Mouse (Mus musculus) liver, embryonic 11.5 days (tissue): ENCODE measurements at regions not wholly inside any gene's neighbourhood (a gene's known extent, or its start where the extent isn't known, plus 50 kb on each side); places are given as distances from the start of the nearest gene placed in this dataset.

Source experiments
- ATAC-seq: fragments of 200-750 bp; cut with Nextera tagmentation; replicated peaks from 2 replicates; pipeline ENCODE4 v1.8.0; 2017; ENCODE audit warnings: moderate number of reproducible peaks, mild to moderate bottlenecking, moderate TSS enrichment, moderate library complexity; ENCODE audit not compliant: low FRiP score
- DNase-seq: peaks from one replicate; pipeline ENCODE4 v3.0.0-alpha.2; 2017; ENCODE audit warnings: low spot score
- H3K27ac ChIP-seq: fragments of 300-500 bp; sonication (generic); 2 replicates; pipeline ENCODE4 v1.5.1; 2014; ENCODE audit warnings: mild to moderate bottlenecking, low read depth, low read length, control low read depth
- H3K27me3 ChIP-seq: fragments of 300-500 bp; sonication (generic); replicated peaks from 2 replicates; pipeline ENCODE4 v1.6.1; 2014; ENCODE audit warnings: low read length, mixed read lengths; ENCODE audit not compliant: control insufficient read depth, insufficient read depth
- H3K36me3 ChIP-seq: fragments of 300-500 bp; sonication (generic); 2 replicates; pipeline ENCODE4 v1.6.1; 2014; ENCODE audit warnings: mild to moderate bottlenecking, low read length, moderate library complexity, mixed read lengths; ENCODE audit not compliant: control insufficient read depth, insufficient read depth
- H3K4me1 ChIP-seq: fragments of 300-500 bp; sonication (generic); replicated peaks from 2 replicates; pipeline ENCODE4 v1.6.1; 2014; ENCODE audit warnings: low read length, mixed read lengths; ENCODE audit not compliant: control insufficient read depth, insufficient read depth
- H3K4me2 ChIP-seq: fragments of 300-500 bp; sonication (generic); 2 replicates; pipeline ENCODE4 v1.6.1; 2014; ENCODE audit warnings: mild to moderate bottlenecking, control low read depth, moderate library complexity
- H3K4me3 ChIP-seq: fragments of 300-500 bp; sonication (generic); 2 replicates; pipeline ENCODE4 v1.5.1; 2014; ENCODE audit warnings: low read depth, low read length, control low read depth
- H3K9ac ChIP-seq: fragments of 300-500 bp; sonication (generic); 2 replicates; pipeline ENCODE4 v1.6.1; 2014; ENCODE audit warnings: low read depth, low read length, control low read depth
- H3K9me3 ChIP-seq: fragments of 300-500 bp; sonication (generic); 2 replicates; pipeline ENCODE4 v1.6.1; 2016; ENCODE audit warnings: low read length, inconsistent platforms, mixed read lengths; ENCODE audit not compliant: control insufficient read depth
- WGBS: fragments of 180-500 bp; shearing (Covaris S2); extraction: QIAGEN DNeasy Blood & Tissue Kit; methylation state at CpG from one replicate; pipeline ENCODE4 v1.1.7; 2014; 5-methylcytosine and 5-hydroxymethylcytosine counted together

DNA sequence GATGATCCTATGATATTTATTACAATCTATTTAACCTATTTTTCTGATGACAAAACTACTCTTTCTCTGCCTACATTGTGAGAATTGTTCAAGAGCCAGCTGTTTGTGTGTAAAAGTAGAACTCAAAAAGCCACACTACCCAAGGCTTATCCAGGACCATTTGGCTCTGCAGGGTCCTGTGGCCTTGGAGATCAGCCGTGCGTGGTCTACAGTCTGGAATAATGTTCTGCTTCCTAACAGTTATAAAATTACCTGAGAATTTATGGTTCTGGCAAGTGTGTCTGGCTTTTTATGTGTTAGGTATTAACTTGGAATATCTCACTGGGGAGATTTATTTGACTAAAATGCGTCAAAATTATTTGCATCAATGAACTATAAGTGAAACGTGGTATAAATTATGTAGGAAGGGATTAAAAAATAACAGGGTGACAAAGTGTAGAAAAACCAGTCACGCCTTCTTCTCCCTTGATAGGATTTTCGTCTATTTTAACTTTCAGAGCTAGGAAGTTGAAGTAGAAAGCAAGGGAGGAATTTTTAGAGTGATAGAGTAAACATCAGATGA lies 1789.0 kb upstream of the Gm7489 start:
- Histone ChIP-seq H3K4me2 (no peak overlapping the region), H3K27me3 (no peaks in the 10 kb centered on the region), H3K27ac (no peak overlapping the region), H3K4me1 (no peaks in the 10 kb centered on the region), H3K4me3 (no peak overlapping the region), H3K9ac (no peak overlapping the region), H3K36me3 (no peaks in the 10 kb centered on the region), H3K9me3 (no peaks in the 10 kb centered on the region)
- 77% methylated on average over 6 of the region's 6 CpGs for WGBS
- DNase-seq (no peak), ATAC-seq (no peak)

DNA sequence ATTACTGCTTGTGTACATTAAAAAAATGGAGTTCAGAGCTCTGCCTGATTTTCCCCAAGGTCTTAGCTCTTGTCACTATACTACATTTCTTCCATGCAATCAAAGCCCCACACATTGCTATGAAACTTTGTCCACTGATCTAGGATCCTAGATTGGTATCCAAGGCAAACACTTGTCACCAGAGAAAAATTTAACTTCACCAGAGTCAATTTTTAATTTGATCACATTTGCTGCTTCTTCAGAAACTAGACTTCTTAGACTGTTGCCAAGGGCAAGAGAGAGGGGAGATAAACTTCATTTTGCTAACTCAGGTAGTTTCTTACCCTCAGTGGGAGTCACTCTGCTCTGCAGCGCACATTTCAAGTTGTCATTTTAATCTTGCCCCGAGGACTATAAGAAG lies 1775.9 kb upstream of the Gm7489 start:
- Histone ChIP-seq H3K4me3 (no peak overlapping the region), H3K9ac (no peak overlapping the region), H3K27me3 (no peaks in the 10 kb centered on the region), H3K9me3 (no peaks in the 10 kb centered on the region), H3K36me3 (no peaks in the 10 kb centered on the region), H3K4me2 (no peak overlapping the region), H3K4me1 (no peaks in the 10 kb centered on the region), H3K27ac (no peak overlapping the region)
- WGBS, result 90% methylated on average over 2 of the region's 2 CpGs
- ATAC-seq (no peak), DNase-seq (no peak)

DNA sequence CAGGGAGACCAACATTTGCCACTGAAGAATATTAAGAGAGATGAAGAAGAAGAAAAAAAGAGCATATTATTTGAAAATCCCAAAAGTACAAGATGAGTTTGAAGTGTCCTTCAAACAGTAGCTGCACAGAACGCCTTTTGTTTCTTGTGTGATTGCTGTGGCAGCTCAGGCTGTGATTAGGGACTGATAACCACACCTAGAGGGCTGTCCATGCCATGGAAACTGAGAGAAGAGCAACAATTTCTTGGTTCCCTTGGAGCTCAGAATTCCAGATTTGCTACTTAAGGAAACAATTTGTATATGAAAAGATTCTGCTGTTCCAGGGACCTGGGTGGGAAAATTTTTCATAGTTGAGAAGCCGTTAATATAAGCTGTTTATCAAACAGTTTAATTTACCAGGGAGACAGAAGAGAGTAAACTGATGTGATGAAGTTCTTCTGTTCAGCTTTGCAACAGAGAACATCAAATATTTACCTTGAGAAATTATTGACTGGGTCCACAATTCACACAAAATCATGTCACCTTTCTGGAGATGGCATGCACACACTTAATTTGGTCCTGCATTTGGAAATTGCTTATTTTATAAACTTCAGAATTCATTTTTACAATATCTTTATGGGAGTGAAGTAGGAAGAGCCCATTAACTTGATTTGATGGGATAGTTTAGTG lies 1770.2 kb upstream of the Gm7489 start:
- Histone ChIP-seq H3K27ac (no peak overlapping the region), H3K9me3 (no peaks in the 10 kb centered on the region), H3K36me3 (no peaks in the 10 kb centered on the region), H3K4me1 (no peaks in the 10 kb centered on the region), H3K9ac (no peak overlapping the region), H3K4me2 (no peak overlapping the region), H3K27me3 (no peaks in the 10 kb centered on the region), H3K4me3 (no peak overlapping the region)
- 62% methylated on average over 2 of the region's 2 CpGs for WGBS
- no peak for DNase-seq
- ATAC-seq, result no peak

DNA sequence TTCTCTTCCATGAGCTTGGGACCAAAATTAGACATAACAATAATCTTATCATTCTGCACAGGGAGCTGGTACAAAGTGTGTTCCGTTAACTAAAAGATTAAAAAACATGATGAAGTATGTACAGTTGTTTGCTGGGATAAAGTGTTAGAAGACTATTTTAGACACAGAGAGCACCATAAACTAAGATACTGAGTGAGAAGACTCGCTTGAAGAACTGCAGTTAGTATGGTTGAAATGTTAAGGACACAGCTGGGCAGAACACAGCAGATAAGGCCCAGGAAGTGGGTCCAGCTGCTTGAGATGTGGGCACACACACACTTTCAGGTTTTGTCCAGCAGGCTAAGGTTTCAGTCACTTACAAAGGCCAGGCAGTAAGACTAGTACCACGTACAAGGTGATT lies 1748.0 kb upstream of the Gm7489 start:
- no peaks in the 10 kb centered on the region for H3K4me1 ChIP-seq
- DNase-seq (no peak), ATAC-seq (no peak)
- no peak overlapping the region for H3K9ac ChIP-seq
- H3K9me3 ChIP-seq, result no peaks in the 10 kb centered on the region
- H3K27ac ChIP-seq, result no peak overlapping the region
- H3K27me3 ChIP-seq, result no peaks in the 10 kb centered on the region
- H3K4me3 ChIP-seq, result no peak overlapping the region
- no peak overlapping the region for H3K4me2 ChIP-seq
- WGBS, result 54% methylated on average over 3 of the region's 3 CpGs
- H3K36me3 ChIP-seq, result no peaks in the 10 kb centered on the region

DNA sequence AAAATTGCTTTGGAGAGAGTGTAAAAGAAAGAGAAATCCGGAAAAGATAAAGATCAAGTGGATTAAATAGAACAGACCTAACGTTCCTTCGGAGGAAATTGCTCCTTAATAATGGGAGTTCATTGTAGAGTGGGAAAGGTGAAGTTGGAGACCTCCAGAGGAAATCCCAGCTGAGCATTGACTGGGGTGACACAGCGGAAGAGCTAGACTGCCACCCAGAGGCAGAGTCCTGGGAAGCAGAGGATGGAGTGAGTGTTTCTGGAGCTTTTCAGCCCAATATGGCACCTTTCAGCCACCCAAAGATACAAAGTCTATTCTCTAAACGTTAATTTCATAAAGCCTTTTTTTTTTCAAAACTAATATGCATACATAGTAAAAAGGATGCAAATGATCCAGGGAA lies 1731.3 kb upstream of the Gm7489 start:
- Histone ChIP-seq H3K27ac (no peak overlapping the region), H3K4me3 (no peak overlapping the region), H3K4me2 (no peak overlapping the region), H3K4me1 (no peaks in the 10 kb centered on the region), H3K27me3 (no peaks in the 10 kb centered on the region), H3K36me3 (no peaks in the 10 kb centered on the region), H3K9ac (no peak overlapping the region), H3K9me3 (no peaks in the 10 kb centered on the region)
- 28% methylated on average over 5 of the region's 5 CpGs for WGBS
- DNase-seq (no peak), ATAC-seq (no peak)

DNA sequence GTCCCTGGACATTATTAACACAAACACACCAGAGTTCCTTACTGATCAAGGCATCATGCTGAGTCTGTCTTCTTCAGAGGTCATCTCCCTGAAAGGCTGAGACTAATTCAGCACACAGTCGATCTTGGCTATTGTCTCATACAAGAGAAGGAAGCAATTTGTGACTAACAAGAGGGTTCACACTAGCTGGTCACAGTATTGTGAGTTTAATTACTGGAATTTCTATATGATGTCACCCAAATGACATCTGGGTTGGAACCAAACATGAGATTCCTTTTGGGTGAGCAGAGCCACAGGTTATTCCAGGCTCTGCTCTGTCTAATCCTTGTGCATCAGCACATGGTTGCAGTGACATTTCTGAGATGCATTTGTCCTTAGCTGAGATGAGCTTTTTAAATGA lies 1728.9 kb upstream of the Gm7489 start:
- Histone ChIP-seq H3K4me3 (no peak overlapping the region), H3K27ac (no peak overlapping the region), H3K27me3 (no peaks in the 10 kb centered on the region), H3K9me3 (no peaks in the 10 kb centered on the region), H3K4me1 (no peaks in the 10 kb centered on the region), H3K9ac (no peak overlapping the region), H3K36me3 (no peaks in the 10 kb centered on the region), H3K4me2 (no peak overlapping the region)
- no peak for ATAC-seq
- 70% methylated on average over 1 of the region's 1 CpGs for WGBS
- DNase-seq, result no peak

DNA sequence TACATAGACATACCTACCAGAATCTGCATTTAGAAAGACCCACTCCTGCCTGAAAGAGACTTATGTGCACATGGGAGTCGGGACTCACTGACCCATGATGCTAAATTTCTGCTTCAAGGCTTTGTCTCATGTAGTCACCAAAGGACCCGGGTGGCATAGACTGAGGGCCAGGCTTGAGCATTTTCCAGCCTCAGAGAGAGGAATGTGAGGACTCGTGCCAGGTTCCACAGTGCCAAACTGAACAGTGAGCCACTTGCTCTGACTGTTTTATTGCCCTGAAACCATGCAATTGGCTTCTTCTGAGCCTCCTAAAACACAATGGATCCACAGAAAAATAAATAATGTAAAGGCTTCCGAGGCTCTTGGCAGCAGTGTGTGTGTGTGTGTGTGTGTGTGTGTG lies 1727.9 kb upstream of the Gm7489 start:
- Histone ChIP-seq H3K9me3 (no peaks in the 10 kb centered on the region), H3K27me3 (no peaks in the 10 kb centered on the region), H3K4me3 (no peak overlapping the region), H3K4me1 (no peaks in the 10 kb centered on the region), H3K9ac (no peak overlapping the region), H3K27ac (no peak overlapping the region), H3K36me3 (no peaks in the 10 kb centered on the region), H3K4me2 (no peak overlapping the region)
- 73% methylated on average over 4 of the region's 4 CpGs for WGBS
- ATAC-seq, result no peak
- no peak for DNase-seq

DNA sequence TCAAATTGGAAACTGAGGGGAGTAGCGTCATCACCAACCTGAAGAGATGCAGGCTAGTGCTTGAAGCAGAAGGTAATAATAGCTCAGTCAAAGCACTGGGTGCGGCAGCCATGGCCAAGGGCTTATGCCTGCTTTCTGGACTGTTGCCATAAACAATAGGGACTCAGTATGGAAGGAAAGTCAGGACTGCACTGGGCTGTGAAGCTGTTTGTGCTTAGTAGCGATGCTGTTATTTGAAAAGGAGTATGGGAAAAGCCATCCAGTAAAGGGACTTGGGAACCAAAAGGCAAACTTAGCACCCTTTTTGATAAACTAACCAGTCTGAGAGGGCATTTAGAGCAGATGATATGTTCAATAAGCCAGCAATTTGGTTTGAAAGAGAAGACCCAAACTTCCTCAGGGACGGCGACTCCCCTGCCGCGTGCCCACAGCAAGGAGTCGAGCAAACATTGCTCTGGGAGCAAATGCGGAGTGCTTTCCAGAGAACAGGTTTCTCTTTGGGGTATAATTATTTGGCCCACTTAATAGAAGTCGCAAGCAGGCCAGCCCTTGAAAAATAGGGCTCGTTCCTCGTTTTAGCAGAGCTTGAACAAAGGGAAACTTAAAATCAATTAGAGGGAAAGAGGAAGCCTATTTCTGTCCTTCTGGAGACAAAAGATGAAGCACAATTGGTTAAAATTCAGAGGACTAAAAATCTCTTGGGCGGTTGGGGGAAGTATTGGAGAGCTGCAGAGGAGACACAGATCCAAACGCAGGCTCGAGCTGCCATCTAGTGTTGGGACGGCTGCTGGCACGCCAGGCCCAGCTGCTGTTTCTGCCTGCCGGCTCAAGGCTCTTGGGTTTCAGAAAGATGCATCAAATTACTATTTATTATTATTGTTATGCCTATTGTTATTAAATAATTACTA lies 1724.3 kb upstream of the Gm7489 start:
- 0 out of 2 replicates have a peak overlapping the region, but pooled peaks have one; percentile 15 for H3K4me2 ChIP-seq

More for the DNA sequence above, 1724.3 kb upstream of the Gm7489 start:
- no peaks in the 10 kb centered on the region for H3K27me3 ChIP-seq
- no peaks in the 10 kb centered on the region for H3K4me1 ChIP-seq
- H3K27ac ChIP-seq, result no peak overlapping the region
- H3K9me3 ChIP-seq, result no peaks in the 10 kb centered on the region
- WGBS, result 29% methylated on average over 18 of the region's 18 CpGs
- no peak overlapping the region for H3K4me3 ChIP-seq
- peak; percentile 78; the same call in 1 of the 2 replicates for ATAC-seq
- DNase-seq, result peak; percentile 68
- H3K9ac ChIP-seq, result no peak overlapping the region
- H3K36me3 ChIP-seq, result no peaks in the 10 kb centered on the region
